Mouse (Mus musculus): ENCODE measurements around the gene Sugct. TPM values are rescaled to one million over a fixed set of nuclear protein-coding genes. Genes with fewer than 3 reads are reported as not detected.
A peak's percentile ranks its signal among the peaks of the same experiment; 100 is the strongest.

The Sugct gene
- polyA plus RNA-seq, 1 experiment from 2014 or later: 6.0 TPM

DNA sequence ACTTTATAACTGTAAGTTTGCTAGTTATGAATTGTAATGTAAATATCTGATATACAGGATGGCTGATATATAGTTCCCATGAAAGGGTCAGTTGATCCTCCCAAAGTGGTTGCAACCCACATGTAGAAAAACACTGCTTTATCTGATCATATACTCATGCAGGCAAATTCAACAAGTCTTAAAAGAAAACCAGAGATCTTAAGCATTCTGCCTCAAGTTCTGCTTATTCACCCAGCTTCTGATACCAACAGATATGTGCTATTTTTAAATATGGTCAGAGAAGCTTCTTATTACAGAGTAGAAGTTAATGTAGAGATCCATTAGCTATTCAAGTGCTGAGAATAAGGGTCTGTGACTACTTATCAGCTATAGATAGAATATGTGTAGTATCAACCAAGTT, 6.0 kb upstream of the Sugct start:
- ATAC-seq (ENCODE audit: insufficient number of reproducible peaks, insufficient read depth, low FRiP score, low read depth): no peak
- Histone ChIP-seq H3K9me3 (ENCODE audit: control insufficient read depth, low read length) (no peaks in the 10 kb centered on the region), H3K27ac (replicated peaks in 1 of 2; ENCODE audit: control insufficient read depth in 1 of 2, insufficient read depth in 1 of 2, low read depth in 2 of 2, low read length in 2 of 2) (no peak overlapping the region), H3K4me2 (ENCODE audit: low read length) (no peak overlapping the region), H3K36me3 (ENCODE audit: control insufficient read depth, insufficient read depth, low read length) (no peaks in the 10 kb centered on the region), H3K4me1 (ENCODE audit: control insufficient read depth in 2 of 2, insufficient read depth in 2 of 2, low read length in 2 of 2) (peaks cover 0 to 6% of the 10 kb centered on the region in 2 experiments; a peak in 1 of 4 replicates), H3K27me3 (ENCODE audit: control insufficient read depth, insufficient read depth, low read length) (no peaks in the 10 kb centered on the region), H3K4me3 (ENCODE audit: control insufficient read depth in 1 of 2, insufficient read depth in 1 of 2, low read depth in 1 of 2, low read length in 2 of 2) (no peak overlapping the region), H3K9ac (ENCODE audit: low read length) (no peak overlapping the region)

DNA sequence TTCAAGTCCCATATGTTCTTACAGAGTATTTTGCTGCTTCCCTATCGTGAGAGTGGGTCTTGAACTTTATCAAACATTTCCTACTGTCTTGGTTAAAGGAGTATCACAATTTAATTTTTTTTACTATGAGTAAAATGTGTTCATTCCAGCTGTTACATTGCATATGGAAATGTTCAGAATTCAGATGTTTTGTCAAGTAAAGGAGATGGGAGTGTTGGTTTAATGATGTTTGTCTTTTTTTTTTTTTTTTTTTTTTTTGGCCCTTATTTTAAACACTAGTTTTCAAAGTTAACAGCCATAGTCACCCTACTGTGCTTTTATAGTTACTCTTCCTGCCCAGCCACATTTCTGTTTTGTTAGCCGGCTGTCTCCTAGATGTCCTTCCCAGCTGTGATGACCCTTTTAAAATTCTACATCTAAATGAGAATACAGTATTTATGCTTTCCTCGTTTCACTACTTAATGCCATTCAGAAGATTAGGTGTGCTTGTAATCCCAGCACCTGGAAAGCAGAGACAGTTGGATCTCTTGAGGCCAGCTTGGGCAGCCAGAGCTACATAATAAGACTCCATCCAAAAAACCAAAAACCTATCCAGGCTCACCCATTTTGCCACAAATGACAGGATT, 4.8 kb upstream of the Sugct start:
- no peak overlapping the region for H3K4me3 ChIP-seq (ENCODE audit: control insufficient read depth in 1 of 2, insufficient read depth in 1 of 2, low read depth in 1 of 2, low read length in 2 of 2)
- no peak for ATAC-seq (ENCODE audit: insufficient number of reproducible peaks, insufficient read depth, low FRiP score, low read depth)
- no peaks in the 10 kb centered on the region for H3K9me3 ChIP-seq (ENCODE audit: control insufficient read depth, low read length)
- no peak overlapping the region for H3K4me2 ChIP-seq (ENCODE audit: low read length)
- no peak overlapping the region for H3K9ac ChIP-seq (ENCODE audit: low read length)
- 84% methylated on average over 3 of the region's 3 CpGs for WGBS
- no peaks in the 10 kb centered on the region for H3K27me3 ChIP-seq (ENCODE audit: control insufficient read depth, insufficient read depth, low read length)
- H3K27ac ChIP-seq (replicated peaks in 1 of 2; ENCODE audit: control insufficient read depth in 1 of 2, insufficient read depth in 1 of 2, low read depth in 2 of 2, low read length in 2 of 2): no peak overlapping the region
- peaks cover 0 to 9% of the 10 kb centered on the region in 2 experiments; a peak in 1 of 4 replicates for H3K4me1 ChIP-seq (ENCODE audit: control insufficient read depth in 2 of 2, insufficient read depth in 2 of 2, low read length in 2 of 2)
- H3K36me3 ChIP-seq (ENCODE audit: control insufficient read depth, insufficient read depth, low read length): no peaks in the 10 kb centered on the region

DNA sequence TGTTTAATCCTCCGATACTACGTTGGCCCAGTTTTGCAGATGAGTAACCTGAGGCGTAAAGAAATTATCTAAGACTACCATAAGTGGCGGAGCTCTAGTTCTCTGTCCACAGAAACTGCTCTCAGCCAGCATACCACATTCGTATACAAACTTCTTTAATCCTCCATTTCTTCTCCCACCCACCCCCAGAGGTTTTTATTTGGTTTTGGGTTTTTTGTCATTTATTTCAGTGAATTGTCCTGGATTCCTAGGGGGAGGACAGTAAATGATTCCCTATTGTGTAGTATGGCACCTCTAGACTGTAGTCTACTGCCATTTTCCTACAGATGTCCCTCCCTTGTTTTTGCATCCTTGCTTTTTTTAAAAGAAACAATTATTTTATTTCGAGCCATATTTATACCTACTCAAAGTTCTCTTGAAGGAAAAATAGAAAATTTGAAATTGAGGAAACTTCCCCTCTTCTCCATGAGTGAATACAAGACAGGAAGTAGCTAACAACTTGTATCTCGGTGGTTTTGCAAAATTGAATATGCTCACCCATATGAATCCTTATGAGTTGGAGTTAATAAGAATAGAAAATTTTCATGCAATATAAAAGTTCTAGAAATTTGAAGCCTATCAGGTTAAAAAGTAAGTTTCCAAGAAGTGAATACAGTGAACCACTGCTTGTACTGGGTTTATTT, 686 bp upstream of the Sugct start:
- Histone ChIP-seq H3K4me2 (ENCODE audit: low read length) (peak overlapping the region; percentile 70), H3K27ac (replicated peaks in 1 of 2; ENCODE audit: control insufficient read depth in 1 of 2, insufficient read depth in 1 of 2, low read depth in 2 of 2, low read length in 2 of 2) (peak overlapping the region; percentile 94 to 96), H3K36me3 (ENCODE audit: control insufficient read depth, insufficient read depth, low read length) (no peaks in the 10 kb centered on the region), H3K4me3 (ENCODE audit: control insufficient read depth in 1 of 2, insufficient read depth in 1 of 2, low read depth in 1 of 2, low read length in 2 of 2) (peak overlapping the region; percentile 61 to 83), H3K9me3 (ENCODE audit: control insufficient read depth, low read length) (no peaks in the 10 kb centered on the region), H3K9ac (ENCODE audit: low read length) (peak overlapping the region; percentile 95), H3K4me1 (ENCODE audit: control insufficient read depth in 2 of 2, insufficient read depth in 2 of 2, low read length in 2 of 2) (peaks cover 0 to 8% of the 10 kb centered on the region in 2 experiments; a peak in 2 of 4 replicates), H3K27me3 (ENCODE audit: control insufficient read depth, insufficient read depth, low read length) (no peaks in the 10 kb centered on the region)
- ATAC-seq (ENCODE audit: insufficient number of reproducible peaks, insufficient read depth, low FRiP score, low read depth): no peak
- 11% methylated on average over 7 of the region's 7 CpGs for WGBS

DNA sequence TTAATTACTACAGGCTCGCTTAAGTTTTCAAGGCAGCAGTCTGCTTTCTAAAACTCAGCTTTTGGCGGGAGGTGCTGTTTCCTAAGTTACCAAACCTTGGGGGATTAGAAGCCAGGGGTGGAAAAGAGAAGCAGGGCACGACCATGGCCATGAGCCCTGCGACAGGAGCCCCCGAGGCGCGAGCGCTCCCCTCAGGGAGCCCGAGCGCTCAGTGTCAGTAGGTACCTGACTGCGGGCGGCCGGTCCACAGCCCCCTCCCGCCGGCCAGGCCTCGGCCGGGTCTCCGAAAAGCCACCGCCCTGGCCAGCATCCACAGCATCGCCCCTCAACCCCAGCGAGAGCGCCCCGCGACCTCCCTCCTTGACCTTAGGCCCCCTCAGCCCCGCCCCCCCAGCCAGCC, 939 bp downstream of the Sugct start:
- peak overlapping the region; percentile 71 for H3K4me2 ChIP-seq (ENCODE audit: low read length)

DNA sequence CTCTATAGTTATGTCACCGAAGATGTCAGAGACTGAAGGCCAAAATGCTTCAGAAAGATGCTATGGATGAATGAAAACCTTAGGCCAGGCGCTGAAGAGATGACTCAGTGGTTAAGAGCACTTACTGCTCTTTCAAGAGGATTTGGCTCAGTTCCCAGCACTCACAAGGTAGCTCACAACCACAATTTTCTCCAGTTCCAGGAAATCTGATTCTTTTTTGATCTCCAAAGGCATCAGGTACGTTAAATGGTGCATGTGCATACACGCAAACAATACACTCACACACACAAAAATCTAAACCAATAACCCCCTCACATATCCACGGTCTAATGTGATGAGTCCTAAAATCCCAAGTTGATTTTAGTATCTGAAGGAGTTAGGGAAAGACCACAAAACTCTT, 1.5 kb downstream of the Sugct start:
- peak overlapping the region; percentile 90; the same call in 1 of the 2 replicates for H3K9ac ChIP-seq (ENCODE audit: low read length)

More for the DNA sequence above, 939 bp downstream of the Sugct start:
- peak overlapping the region; percentile 69 to 83 for H3K4me3 ChIP-seq (ENCODE audit: control insufficient read depth in 1 of 2, insufficient read depth in 1 of 2, low read depth in 1 of 2, low read length in 2 of 2)
- peak overlapping the region; percentile 90 for H3K9ac ChIP-seq (ENCODE audit: low read length)
- H3K9me3 ChIP-seq (ENCODE audit: control insufficient read depth, low read length): no peaks in the 10 kb centered on the region
- H3K36me3 ChIP-seq (ENCODE audit: control insufficient read depth, insufficient read depth, low read length): no peaks in the 10 kb centered on the region
- no peaks in the 10 kb centered on the region for H3K27me3 ChIP-seq (ENCODE audit: control insufficient read depth, insufficient read depth, low read length)
- peak; percentile 77 for ATAC-seq (ENCODE audit: insufficient number of reproducible peaks, insufficient read depth, low FRiP score, low read depth)
- WGBS: 1% methylated on average over 21 of the region's 25 CpGs
- H3K4me1 ChIP-seq (ENCODE audit: control insufficient read depth in 2 of 2, insufficient read depth in 2 of 2, low read length in 2 of 2): peaks cover 2 to 8% of the 10 kb centered on the region in 2 experiments; a peak in 2 of 4 replicates
- H3K27ac ChIP-seq (replicated peaks in 1 of 2; ENCODE audit: control insufficient read depth in 1 of 2, insufficient read depth in 1 of 2, low read depth in 2 of 2, low read length in 2 of 2): peak overlapping the region; percentile 46 to 88

DNA sequence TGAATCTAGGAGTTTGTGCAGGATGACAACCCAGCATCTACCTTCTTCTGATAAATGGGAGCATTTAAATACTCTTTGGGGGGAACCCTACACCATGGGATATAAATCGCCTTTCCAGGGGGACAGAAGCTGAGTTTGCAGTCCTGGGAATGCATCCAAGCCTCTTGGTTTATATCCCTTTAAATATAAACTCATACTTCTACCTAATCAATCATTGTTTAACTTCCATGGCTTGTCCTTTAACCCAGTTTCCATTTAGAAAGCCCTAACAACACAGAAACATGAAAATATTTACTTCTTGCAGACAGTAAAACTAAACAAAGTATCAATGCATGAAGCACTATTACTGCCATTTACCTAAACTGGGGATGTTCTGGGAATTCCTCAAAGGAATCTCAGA, 3.9 kb downstream of the Sugct start:
- H3K27me3 ChIP-seq (ENCODE audit: control insufficient read depth, insufficient read depth, low read length): no peaks in the 10 kb centered on the region
- H3K9me3 ChIP-seq (ENCODE audit: control insufficient read depth, low read length): no peaks in the 10 kb centered on the region
- WGBS: 62% methylated on average over 1 of the region's 1 CpGs
- no peak overlapping the region for H3K9ac ChIP-seq (ENCODE audit: low read length)
- no peak overlapping the region for H3K4me3 ChIP-seq (ENCODE audit: control insufficient read depth in 1 of 2, insufficient read depth in 1 of 2, low read depth in 1 of 2, low read length in 2 of 2)
- no peak overlapping the region for H3K27ac ChIP-seq (replicated peaks in 1 of 2; ENCODE audit: control insufficient read depth in 1 of 2, insufficient read depth in 1 of 2, low read depth in 2 of 2, low read length in 2 of 2)
- no peak overlapping the region for H3K4me2 ChIP-seq (ENCODE audit: low read length)
- no peak for ATAC-seq (ENCODE audit: insufficient number of reproducible peaks, insufficient read depth, low FRiP score, low read depth)
- no peaks in the 10 kb centered on the region for H3K36me3 ChIP-seq (ENCODE audit: control insufficient read depth, insufficient read depth, low read length)
- peaks cover 2 to 7% of the 10 kb centered on the region in 2 experiments; a peak in 2 of 4 replicates for H3K4me1 ChIP-seq (ENCODE audit: control insufficient read depth in 2 of 2, insufficient read depth in 2 of 2, low read length in 2 of 2)

More for the DNA sequence above, 1.5 kb downstream of the Sugct start:
- H3K4me1 ChIP-seq (ENCODE audit: control insufficient read depth in 2 of 2, insufficient read depth in 2 of 2, low read length in 2 of 2): peaks cover 2 to 8% of the 10 kb centered on the region in 2 experiments; a peak in 2 of 4 replicates
- no peaks in the 10 kb centered on the region for H3K36me3 ChIP-seq (ENCODE audit: control insufficient read depth, insufficient read depth, low read length)
- no peak for ATAC-seq (ENCODE audit: insufficient number of reproducible peaks, insufficient read depth, low FRiP score, low read depth)
- H3K4me3 ChIP-seq (ENCODE audit: control insufficient read depth in 1 of 2, insufficient read depth in 1 of 2, low read depth in 1 of 2, low read length in 2 of 2): peak overlapping the region in 1 of 2 experiments; percentile 83; a peak in 2 of 4 replicates
- WGBS: 57% methylated on average over 5 of the region's 5 CpGs
- no peaks in the 10 kb centered on the region for H3K27me3 ChIP-seq (ENCODE audit: control insufficient read depth, insufficient read depth, low read length)
- peak overlapping the region; percentile 71 for H3K4me2 ChIP-seq (ENCODE audit: low read length)
- H3K9me3 ChIP-seq (ENCODE audit: control insufficient read depth, low read length): no peaks in the 10 kb centered on the region
- no peak overlapping the region for H3K27ac ChIP-seq (replicated peaks in 1 of 2; ENCODE audit: control insufficient read depth in 1 of 2, insufficient read depth in 1 of 2, low read depth in 2 of 2, low read length in 2 of 2)

DNA sequence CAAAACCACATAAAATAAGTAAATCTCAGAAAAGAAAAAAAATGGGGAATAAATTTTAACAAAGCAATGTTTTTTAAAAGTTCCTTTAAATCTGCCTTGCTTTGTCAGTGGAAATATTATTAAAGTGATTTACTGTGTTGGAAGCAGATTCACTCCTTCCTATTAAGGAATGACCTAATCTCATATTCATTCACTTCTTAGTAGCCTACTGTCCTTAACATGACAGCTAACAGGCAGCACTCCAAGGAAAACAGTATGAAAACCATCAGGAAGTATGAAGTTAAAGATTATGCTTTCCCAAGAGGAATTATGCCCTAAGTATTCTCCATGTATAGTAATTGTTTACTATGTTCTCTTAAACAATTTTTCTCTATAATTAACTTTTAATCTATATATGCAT, 4.7 kb downstream of the Sugct start:
- Histone ChIP-seq H3K27ac (replicated peaks in 1 of 2; ENCODE audit: control insufficient read depth in 1 of 2, insufficient read depth in 1 of 2, low read depth in 2 of 2, low read length in 2 of 2) (no peak overlapping the region), H3K9me3 (ENCODE audit: control insufficient read depth, low read length) (no peaks in the 10 kb centered on the region), H3K4me2 (ENCODE audit: low read length) (no peak overlapping the region), H3K9ac (ENCODE audit: low read length) (no peak overlapping the region), H3K4me3 (ENCODE audit: control insufficient read depth in 1 of 2, insufficient read depth in 1 of 2, low read depth in 1 of 2, low read length in 2 of 2) (no peak overlapping the region), H3K36me3 (ENCODE audit: control insufficient read depth, insufficient read depth, low read length) (no peaks in the 10 kb centered on the region), H3K4me1 (ENCODE audit: control insufficient read depth in 2 of 2, insufficient read depth in 2 of 2, low read length in 2 of 2) (peaks cover 2 to 4% of the 10 kb centered on the region in 2 experiments; a peak in 2 of 4 replicates), H3K27me3 (ENCODE audit: control insufficient read depth, insufficient read depth, low read length) (no peaks in the 10 kb centered on the region)
- no peak for ATAC-seq (ENCODE audit: insufficient number of reproducible peaks, insufficient read depth, low FRiP score, low read depth)
